Mouse (Mus musculus): Measurements from ENCODE around the gene Myo18a. TPM values are rescaled to one million over a fixed set of nuclear protein-coding genes. Genes with fewer than 3 reads are reported as not detected.

Gene Myo18a
- total and polyA plus RNA-seq, 2 experiments from 2014 or later: 82.5 to 218 TPM

DNA sequence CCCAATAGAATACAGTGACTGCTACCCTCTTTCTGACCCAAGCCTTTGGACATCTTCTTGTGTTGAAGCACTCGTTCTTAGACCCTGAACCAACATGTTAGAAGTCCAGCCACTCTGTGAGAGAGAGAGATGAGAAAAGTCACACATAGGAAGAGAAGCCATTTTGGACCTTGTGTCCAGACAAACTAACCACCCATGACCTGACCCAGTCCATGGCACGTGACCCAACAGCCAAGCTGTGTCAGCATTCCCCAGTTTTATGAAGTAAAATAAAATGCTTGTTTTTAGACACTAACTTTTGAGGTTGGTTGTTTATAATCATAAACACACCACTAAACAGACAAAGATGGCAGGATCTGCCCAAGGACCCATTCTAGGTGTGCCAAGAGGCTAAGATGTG is 131.9 kb downstream of the Myo18a start:
- no peaks in the 10 kb centered on the region for H3K9me3 ChIP-seq (replicated peaks; ENCODE audit: control insufficient read depth, low read length)
- ATAC-seq (ENCODE audit: insufficient read depth, low read depth): no peak
- TF ChIP-seq EP300 (IDR thresholded peaks at IDR 0.05; ENCODE audit: low read depth) (no peak), CTCF (IDR thresholded peaks at IDR 0.05; ENCODE audit: low read depth) (no peak)
- no peak overlapping the region for H3K4me3 ChIP-seq (ENCODE audit: low read depth, low read length)
- H3K9ac ChIP-seq (replicated peaks; ENCODE audit: low read depth, low read length): no peak overlapping the region
- H3K4me1 ChIP-seq (ENCODE audit: control insufficient read depth, insufficient read depth): peaks cover 12% of the 10 kb centered on the region
- no peak overlapping the region for H3K27ac ChIP-seq (ENCODE audit: low read depth)
- H3K36me3 ChIP-seq (replicated peaks; ENCODE audit: control insufficient read depth, insufficient read depth, low read length): no peaks in the 10 kb centered on the region
- DNase-seq (ENCODE audit: low spot score): no peak
- no peak overlapping the region for H3K4me2 ChIP-seq (ENCODE audit: low read depth, low read length)
- WGBS: 78% methylated on average over 2 of the region's 2 CpGs
- no peaks in the 10 kb centered on the region for H3K27me3 ChIP-seq (ENCODE audit: control insufficient read depth, insufficient read depth, low read length)

DNA sequence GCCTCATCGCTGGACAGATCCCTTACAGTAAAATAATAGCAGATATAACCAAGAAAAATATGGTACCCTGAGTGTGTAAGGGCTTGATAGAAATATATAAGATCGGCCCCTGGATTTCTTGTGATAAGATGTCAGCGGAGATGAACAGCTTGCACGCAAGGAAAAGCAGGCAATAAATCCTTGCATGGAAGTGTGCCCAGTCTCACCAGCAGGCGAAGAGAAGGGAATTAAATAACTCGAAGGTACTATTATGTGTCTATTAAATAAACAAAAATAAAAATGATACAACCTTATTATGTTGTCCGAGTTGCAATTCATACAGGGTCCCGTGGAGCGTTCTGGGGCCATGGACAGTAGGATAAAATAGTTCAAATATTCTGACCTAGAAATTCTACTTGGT is 133.0 kb downstream of the Myo18a start:
- H3K4me2 ChIP-seq (ENCODE audit: low read depth, low read length): no peak overlapping the region
- H3K9me3 ChIP-seq (replicated peaks; ENCODE audit: control insufficient read depth, low read length): no peaks in the 10 kb centered on the region
- TF ChIP-seq EP300 (IDR thresholded peaks at IDR 0.05; ENCODE audit: low read depth) (no peak), CTCF (IDR thresholded peaks at IDR 0.05; ENCODE audit: low read depth) (no peak)
- H3K4me3 ChIP-seq (ENCODE audit: low read depth, low read length): no peak overlapping the region
- peaks cover 12% of the 10 kb centered on the region for H3K4me1 ChIP-seq (ENCODE audit: control insufficient read depth, insufficient read depth)
- no peak overlapping the region for H3K9ac ChIP-seq (replicated peaks; ENCODE audit: low read depth, low read length)
- DNase-seq (ENCODE audit: low spot score) (no peak), ATAC-seq (ENCODE audit: insufficient read depth, low read depth) (no peak)
- no peaks in the 10 kb centered on the region for H3K36me3 ChIP-seq (replicated peaks; ENCODE audit: control insufficient read depth, insufficient read depth, low read length)
- no peak overlapping the region for H3K27ac ChIP-seq (ENCODE audit: low read depth)
- WGBS: 82% methylated on average over 9 of the region's 9 CpGs
- H3K27me3 ChIP-seq (ENCODE audit: control insufficient read depth, insufficient read depth, low read length): no peaks in the 10 kb centered on the region

DNA sequence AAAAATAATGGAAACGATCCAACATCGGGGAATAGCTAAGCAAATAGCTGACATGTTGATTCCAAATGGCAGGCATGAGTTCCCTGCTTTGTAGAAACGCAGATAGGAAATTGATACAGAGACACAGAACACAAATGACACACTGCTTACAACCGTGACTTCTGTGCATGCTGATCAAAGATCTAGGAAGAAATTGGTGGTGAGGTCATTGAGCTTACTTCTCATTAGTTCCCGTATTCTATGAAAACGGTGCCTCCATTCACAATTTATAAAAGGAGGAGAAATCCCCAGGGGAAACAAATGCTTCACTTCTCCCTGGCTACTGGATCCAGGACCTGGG is 133.4 kb downstream of the Myo18a start:
- H3K36me3 ChIP-seq (replicated peaks; ENCODE audit: control insufficient read depth, insufficient read depth, low read length): no peaks in the 10 kb centered on the region
- 44% methylated on average over 6 of the region's 6 CpGs for WGBS
- H3K9me3 ChIP-seq (replicated peaks; ENCODE audit: control insufficient read depth, low read length): no peaks in the 10 kb centered on the region
- H3K4me1 ChIP-seq (ENCODE audit: control insufficient read depth, insufficient read depth): peaks cover 12% of the 10 kb centered on the region
- no peak for TF ChIP-seq EP300 (IDR thresholded peaks at IDR 0.05; ENCODE audit: low read depth)
- no peak for TF ChIP-seq CTCF (IDR thresholded peaks at IDR 0.05; ENCODE audit: low read depth)
- peak overlapping the region; percentile 33 for H3K4me3 ChIP-seq (ENCODE audit: low read depth, low read length)
- no peaks in the 10 kb centered on the region for H3K27me3 ChIP-seq (ENCODE audit: control insufficient read depth, insufficient read depth, low read length)
- peak overlapping the region; percentile 54 for H3K4me2 ChIP-seq (ENCODE audit: low read depth, low read length)
- ATAC-seq (ENCODE audit: insufficient read depth, low read depth) (no peak), DNase-seq (ENCODE audit: low spot score) (no peak)
- peak overlapping the region; percentile 43; the same call in 1 of the 2 replicates for H3K9ac ChIP-seq (replicated peaks; ENCODE audit: low read depth, low read length)
- H3K27ac ChIP-seq (ENCODE audit: low read depth): no peak overlapping the region

DNA sequence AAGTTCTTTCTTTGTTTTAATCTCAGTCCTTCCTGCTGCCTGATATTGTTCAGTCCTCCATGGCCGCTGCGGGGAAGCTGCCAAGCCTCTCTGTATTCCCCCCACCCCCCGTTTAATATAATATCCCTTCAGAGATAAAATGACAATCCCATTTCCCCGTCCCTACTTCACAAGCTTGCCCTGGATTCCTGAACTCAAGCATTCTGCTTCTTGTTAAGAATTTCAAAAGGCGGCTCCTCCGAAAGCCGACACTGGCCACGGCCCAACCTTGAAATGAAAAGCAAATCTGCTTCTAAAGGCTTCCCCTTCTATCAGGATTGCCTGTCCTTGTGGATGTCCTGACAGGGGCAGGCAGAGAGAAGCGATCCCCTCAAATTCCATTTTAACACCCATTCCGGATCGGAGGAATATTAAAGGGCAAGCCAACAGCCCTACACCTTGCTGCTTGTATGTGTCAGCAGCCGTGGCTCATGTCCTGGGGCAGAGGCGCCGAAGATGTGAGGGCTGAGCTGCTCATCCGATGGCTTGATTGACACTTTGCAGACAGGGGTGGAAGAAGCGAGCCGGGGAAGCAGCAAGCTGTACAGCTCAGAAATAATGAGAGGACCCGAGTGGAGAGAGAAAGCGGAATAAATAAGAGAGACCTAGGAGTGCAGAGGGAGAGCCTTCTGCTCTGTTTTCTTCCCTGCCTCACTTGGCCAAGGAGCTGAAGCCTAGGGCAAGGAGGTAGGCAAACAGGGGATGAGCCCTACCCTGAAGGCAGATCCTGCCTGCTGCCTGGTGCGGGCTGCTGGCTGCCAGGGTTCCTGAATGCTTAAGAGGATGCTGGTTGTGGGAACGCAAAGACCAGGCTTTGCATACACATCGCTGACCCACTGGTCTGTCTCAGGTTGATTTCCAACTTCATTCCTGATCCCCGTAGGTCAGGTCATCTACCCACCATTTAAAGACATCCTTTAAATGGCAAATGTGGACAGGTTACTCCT is 134.1 kb downstream of the Myo18a start:
- H3K9ac ChIP-seq (replicated peaks; ENCODE audit: low read depth, low read length): peak overlapping the region; percentile 43
- H3K9me3 ChIP-seq (replicated peaks; ENCODE audit: control insufficient read depth, low read length): no peaks in the 10 kb centered on the region
- no peak for ATAC-seq (ENCODE audit: insufficient read depth, low read depth)
- no peaks in the 10 kb centered on the region for H3K36me3 ChIP-seq (replicated peaks; ENCODE audit: control insufficient read depth, insufficient read depth, low read length)
- H3K4me1 ChIP-seq (ENCODE audit: control insufficient read depth, insufficient read depth): peaks cover 12% of the 10 kb centered on the region
- no peak for TF ChIP-seq EP300 (IDR thresholded peaks at IDR 0.05; ENCODE audit: low read depth)
- TF ChIP-seq CTCF (IDR thresholded peaks at IDR 0.05; ENCODE audit: low read depth): no peak
- 19% methylated on average over 23 of the region's 23 CpGs for WGBS
- H3K4me3 ChIP-seq (ENCODE audit: low read depth, low read length): peak overlapping the region; percentile 33
- no peak overlapping the region for H3K27ac ChIP-seq (ENCODE audit: low read depth)
- no peaks in the 10 kb centered on the region for H3K27me3 ChIP-seq (ENCODE audit: control insufficient read depth, insufficient read depth, low read length)
- H3K4me2 ChIP-seq (ENCODE audit: low read depth, low read length): peak overlapping the region; percentile 54
- DNase-seq (ENCODE audit: low spot score): no peak

- TF ChIP-seq CTCF (IDR thresholded peaks at IDR 0.05; ENCODE audit: low read depth) (no peak), EP300 (IDR thresholded peaks at IDR 0.05; ENCODE audit: low read depth) (no peak)
- H3K4me2 ChIP-seq (ENCODE audit: low read depth, low read length): no peak overlapping the region
- 80% methylated on average over 3 of the region's 3 CpGs for WGBS
- H3K36me3 ChIP-seq (replicated peaks; ENCODE audit: control insufficient read depth, insufficient read depth, low read length): no peaks in the 10 kb centered on the region
- DNase-seq (ENCODE audit: low spot score) (no peak), ATAC-seq (ENCODE audit: insufficient read depth, low read depth) (no peak)
- no peaks in the 10 kb centered on the region for H3K9me3 ChIP-seq (replicated peaks; ENCODE audit: control insufficient read depth, low read length)
- H3K9ac ChIP-seq (replicated peaks; ENCODE audit: low read depth, low read length): no peak overlapping the region
- H3K4me3 ChIP-seq (ENCODE audit: low read depth, low read length): no peak overlapping the region
- H3K4me1 ChIP-seq (ENCODE audit: control insufficient read depth, insufficient read depth): no peaks in the 10 kb centered on the region; the same call in 1 of the 2 replicates
- peaks cover 4% of the 10 kb centered on the region; the same call in 1 of the 2 replicates for H3K27me3 ChIP-seq (ENCODE audit: control insufficient read depth, insufficient read depth, low read length)
- H3K27ac ChIP-seq (ENCODE audit: low read depth): no peak overlapping the region
Measured at GRCm38 (mm10) chr11:77900187-77900586, 137.1 kb downstream of the Myo18a start.

Data from heart, postnatal 0 days (tissue).